Mouse (Mus musculus) hindbrain, postnatal 0 days (tissue): ENCODE measurements at regions not wholly inside any gene's neighbourhood (a gene's known extent, or its start where the extent isn't known, plus 50 kb on each side); places are given as distances from the start of the nearest gene placed in this dataset.

Experiments
- ATAC-seq: fragments of 200-750 bp; cut with Nextera tagmentation; 2 replicates; pipeline ENCODE4 v1.8.0; 2017; ENCODE audit warnings: mild to moderate bottlenecking, moderate TSS enrichment, moderate library complexity
- DNase-seq: peaks from one replicate; pipeline ENCODE4 v3.0.0-alpha.2; 2015; ENCODE audit warnings: low spot score
- H3K27ac ChIP-seq: fragments of 300-500 bp; sonication (generic); 2 replicates; pipeline ENCODE4 v1.5.1; 2014; ENCODE audit warnings: mild to moderate bottlenecking
- H3K27me3 ChIP-seq: fragments of 300-500 bp; sonication (generic); 2 replicates; pipeline ENCODE4 v1.6.1; 2014; ENCODE audit warnings: low read length, mixed read lengths; ENCODE audit not compliant: insufficient read depth
- H3K36me3 ChIP-seq: fragments of 300-500 bp; sonication (generic); 2 replicates; pipeline ENCODE4 v1.6.1; 2014; ENCODE audit warnings: low read length, mixed read lengths; ENCODE audit not compliant: insufficient read depth
- H3K4me1 ChIP-seq: fragments of 300-500 bp; sonication (generic); 2 replicates; pipeline ENCODE4 v1.6.1; 2014; ENCODE audit warnings: antibody characterized with exemption, low read length, mixed read lengths; ENCODE audit not compliant: insufficient read depth
- H3K4me2 ChIP-seq: fragments of 300-500 bp; sonication (generic); 2 replicates; pipeline ENCODE4 v1.6.1; 2014; ENCODE audit warnings: low read depth, mild to moderate bottlenecking, low read length, moderate library complexity, mixed read lengths
- H3K4me3 ChIP-seq: fragments of 300-500 bp; sonication (generic); 2 replicates; pipeline ENCODE4 v1.5.1; 2014; ENCODE audit warnings: low read length
- H3K9ac ChIP-seq: fragments of 300-500 bp; sonication (generic); replicated peaks from 2 replicates; pipeline ENCODE4 v1.6.1; 2014; ENCODE audit warnings: mild to moderate bottlenecking, low read length, moderate library complexity, mixed read lengths
- H3K9me3 ChIP-seq: fragments of 300-500 bp; sonication (generic); 2 replicates; pipeline ENCODE4 v1.6.1; 2016; ENCODE audit warnings: low read length, mixed read lengths
- CTCF ChIP-seq: IDR thresholded peaks from 2 replicates; pipeline ENCODE4 v1.5.1; 2016; ENCODE audit warnings: antibody characterized with exemption, control low read depth, low read depth
- WGBS: fragments of 180-500 bp; shearing (Covaris S2); extraction: QIAGEN DNeasy Blood & Tissue Kit; methylation state at CpG from one replicate; pipeline ENCODE4 v1.1.7; 2014; 5-methylcytosine and 5-hydroxymethylcytosine counted together

- Histone ChIP-seq H3K4me1 (no peaks in the 10 kb centered on the region), H3K4me2 (no peak overlapping the region), H3K27me3 (no peaks in the 10 kb centered on the region), H3K27ac (no peak overlapping the region), H3K36me3 (no peaks in the 10 kb centered on the region), H3K9me3 (no peaks in the 10 kb centered on the region), H3K4me3 (no peak overlapping the region), H3K9ac (no peak overlapping the region)
- ATAC-seq (no peak), DNase-seq (no peak)
- 71% methylated on average over 4 of the region's 4 CpGs for WGBS
- no peak for TF ChIP-seq CTCF
Observed at GRCm38 (mm10) chr9:86015841-86016240, 173.7 kb downstream of the Tpbg start.

GRCm38 (mm10) chr9:86020133-86020532 lies 178.0 kb downstream of the Tpbg start:
- 68% methylated on average over 6 of the region's 6 CpGs for WGBS
- Histone ChIP-seq H3K4me1 (no peaks in the 10 kb centered on the region), H3K9ac (no peak overlapping the region), H3K27ac (no peak overlapping the region), H3K9me3 (no peaks in the 10 kb centered on the region), H3K4me3 (no peak overlapping the region), H3K27me3 (no peaks in the 10 kb centered on the region), H3K36me3 (no peaks in the 10 kb centered on the region), H3K4me2 (no peak overlapping the region)
- no peak for TF ChIP-seq CTCF
- DNase-seq (no peak), ATAC-seq (no peak)

GRCm38 (mm10) chr9:86020765-86021164 lies 178.6 kb downstream of the Tpbg start:
- no peak overlapping the region for H3K27ac ChIP-seq
- H3K36me3 ChIP-seq, result no peaks in the 10 kb centered on the region
- DNase-seq (peak; percentile 51), ATAC-seq (peak; percentile 45; the same call in 1 of the 2 replicates)
- H3K27me3 ChIP-seq, result no peaks in the 10 kb centered on the region
- H3K4me2 ChIP-seq, result no peak overlapping the region
- no peaks in the 10 kb centered on the region for H3K9me3 ChIP-seq
- 32% methylated on average over 4 of the region's 4 CpGs for WGBS
- no peaks in the 10 kb centered on the region for H3K4me1 ChIP-seq
- H3K9ac ChIP-seq, result no peak overlapping the region
- H3K4me3 ChIP-seq, result no peak overlapping the region
- TF ChIP-seq CTCF, result no peak

GRCm38 (mm10) chr9:86030738-86031137 lies 188.6 kb downstream of the Tpbg start:
- Histone ChIP-seq H3K36me3 (no peaks in the 10 kb centered on the region), H3K9ac (no peak overlapping the region), H3K27me3 (no peaks in the 10 kb centered on the region), H3K4me1 (no peaks in the 10 kb centered on the region), H3K9me3 (no peaks in the 10 kb centered on the region), H3K4me2 (no peak overlapping the region), H3K27ac (no peak overlapping the region), H3K4me3 (no peak overlapping the region)
- 58% methylated on average over 5 of the region's 5 CpGs for WGBS
- no peak for DNase-seq
- TF ChIP-seq CTCF, result no peak
- no peak for ATAC-seq

GRCm38 (mm10) chr9:86044098-86044497 lies 201.9 kb downstream of the Tpbg start:
- DNase-seq (no peak), ATAC-seq (no peak)
- Histone ChIP-seq H3K4me1 (no peaks in the 10 kb centered on the region), H3K9me3 (no peaks in the 10 kb centered on the region), H3K9ac (no peak overlapping the region), H3K4me2 (no peak overlapping the region), H3K27me3 (no peaks in the 10 kb centered on the region), H3K36me3 (no peaks in the 10 kb centered on the region), H3K27ac (no peak overlapping the region), H3K4me3 (no peak overlapping the region)
- TF ChIP-seq CTCF, result no peak
- WGBS, result 49% methylated on average over 4 of the region's 4 CpGs

- no peak for TF ChIP-seq CTCF
- no peak overlapping the region for H3K27ac ChIP-seq
- no peaks in the 10 kb centered on the region for H3K27me3 ChIP-seq
- H3K9ac ChIP-seq, result no peak overlapping the region
- no peaks in the 10 kb centered on the region for H3K36me3 ChIP-seq
- no peak overlapping the region for H3K4me3 ChIP-seq
- DNase-seq (peak; percentile 13), ATAC-seq (no peak)
- no peaks in the 10 kb centered on the region for H3K9me3 ChIP-seq
- whole genome bisulfite sequencing, result 64% methylated on average over 4 of the region's 4 CpGs
- H3K4me2 ChIP-seq, result no peak overlapping the region
- no peaks in the 10 kb centered on the region for H3K4me1 ChIP-seq
Observed at GRCm38 (mm10) chr9:86058116-86058515, 215.9 kb downstream of the Tpbg start.

GRCm38 (mm10) chr9:86060049-86060448 lies 217.9 kb downstream of the Tpbg start:
- no peak for ATAC-seq
- 28% methylated on average over 6 of the region's 6 CpGs for WGBS

More at GRCm38 (mm10) chr9:86060049-86060448, 217.9 kb downstream of the Tpbg start:
- no peak overlapping the region for H3K4me3 ChIP-seq
- H3K27ac ChIP-seq, result no peak overlapping the region
- no peak for TF ChIP-seq CTCF
- no peaks in the 10 kb centered on the region for H3K36me3 ChIP-seq
- no peaks in the 10 kb centered on the region for H3K9me3 ChIP-seq
- H3K27me3 ChIP-seq, result no peaks in the 10 kb centered on the region
- no peak overlapping the region for H3K9ac ChIP-seq
- H3K4me2 ChIP-seq, result no peak overlapping the region
- no peaks in the 10 kb centered on the region for H3K4me1 ChIP-seq
- peak; percentile 40 for DNase-seq
